Mouse (Mus musculus): ENCODE results near the gene Chchd6.

GRCm38 (mm10) chr6:89354076-89354475 lies 241.4 kb downstream of the Chchd6 start:
- TF ChIP-seq CTCF (IDR thresholded peaks at IDR 0.05; ENCODE audit: insufficient read depth, low read length): no peak
- no peak for TF ChIP-seq POLR2A (IDR thresholded peaks at IDR 0.05; ENCODE audit: borderline replicate concordance, extremely low read depth, low read depth, low read length)
